Mouse (Mus musculus): Measurements from ENCODE around the gene Setd3. TPM values are rescaled to one million over a fixed set of nuclear protein-coding genes. Genes with fewer than 3 reads are reported as not detected.

The Setd3 gene
- polyA plus RNA-seq, 1 experiment, result 16.3 TPM

GRCm38 (mm10) chr12:108212071-108212470, 33.0 kb upstream of the Setd3 start:
- no peak for TF ChIP-seq GATA1 (IDR thresholded peaks at IDR 0.05; ENCODE audit: low read length)

GRCm38 (mm10) chr12:108210623-108211022, 31.5 kb upstream of the Setd3 start:
- no peak for TF ChIP-seq GATA1 (IDR thresholded peaks at IDR 0.05; ENCODE audit: low read length)

- TF ChIP-seq GATA1 (IDR thresholded peaks at IDR 0.05; ENCODE audit: low read length), result no peak
Observed at GRCm38 (mm10) chr12:108208726-108209438, 29.8 kb upstream of the Setd3 start.

GRCm38 (mm10) chr12:108208216-108208615, 29.1 kb upstream of the Setd3 start:
- TF ChIP-seq GATA1 (IDR thresholded peaks at IDR 0.05; ENCODE audit: low read length), result no peak

GRCm38 (mm10) chr12:108206641-108207040, 27.5 kb upstream of the Setd3 start:
- no peak for TF ChIP-seq GATA1 (IDR thresholded peaks at IDR 0.05; ENCODE audit: low read length)

- TF ChIP-seq GATA1 (IDR thresholded peaks at IDR 0.05; ENCODE audit: low read length), result no peak
Observed at GRCm38 (mm10) chr12:108204978-108205377, 25.9 kb upstream of the Setd3 start.

- TF ChIP-seq GATA1 (IDR thresholded peaks at IDR 0.05; ENCODE audit: low read length), result no peak
Observed at GRCm38 (mm10) chr12:108203895-108204294, 24.8 kb upstream of the Setd3 start.

- no peak for TF ChIP-seq GATA1 (IDR thresholded peaks at IDR 0.05; ENCODE audit: low read length)
Observed at GRCm38 (mm10) chr12:108200094-108200493, 21.0 kb upstream of the Setd3 start.

GRCm38 (mm10) chr12:108198447-108198846, 19.3 kb upstream of the Setd3 start:
- no peak for TF ChIP-seq GATA1 (IDR thresholded peaks at IDR 0.05; ENCODE audit: low read length)

- TF ChIP-seq GATA1 (IDR thresholded peaks at IDR 0.05; ENCODE audit: low read length), result no peak
Observed at GRCm38 (mm10) chr12:108195761-108196160, 16.6 kb upstream of the Setd3 start.

- no peak for TF ChIP-seq GATA1 (IDR thresholded peaks at IDR 0.05; ENCODE audit: low read length)
Observed at GRCm38 (mm10) chr12:108193878-108194277, 14.8 kb upstream of the Setd3 start.

- TF ChIP-seq GATA1 (IDR thresholded peaks at IDR 0.05; ENCODE audit: low read length), result no peak
Observed at GRCm38 (mm10) chr12:108187541-108188091, 8.5 kb upstream of the Setd3 start.

GRCm38 (mm10) chr12:108181716-108182115, 2.6 kb upstream of the Setd3 start:
- TF ChIP-seq GATA1 (IDR thresholded peaks at IDR 0.05; ENCODE audit: low read length), result no peak

- TF ChIP-seq GATA1 (IDR thresholded peaks at IDR 0.05; ENCODE audit: low read length), result no peak
Observed at GRCm38 (mm10) chr12:108179321-108180266, 480 bp upstream of the Setd3 start, which contains the start of gene Ccnk. Gene Ccnk (plus strand): TSS chr12:108179579.

GRCm38 (mm10) chr12:108178331-108179245, 526 bp downstream of the Setd3 start:
- TF ChIP-seq GATA1 (IDR thresholded peaks at IDR 0.05; ENCODE audit: low read length), result no peak

Data from G1E-ER4 (cell line).